ENCODE assay signal across 8 mouse cellular contexts in genomic region chr12:33314924-33315643, GRCm38 (mm10).
DNase-seq lines count a peak whose midpoint lies in the region; TF ChIP-seq lines count a peak whose summit lies in the region.

No protein-coding gene starts in this region.

- H3K36me3 ChIP-seq in splenic B cell, adult 2 months (ENCODE audit: control insufficient read depth, insufficient read depth, low read length, poor library complexity, severe bottlenecking) = 0 out of 2 replicates have a peak, but pooled peaks cover 2% of the 10 kb centered on the region
- no peaks in the 10 kb centered on the region for H3K36me3 ChIP-seq in midbrain, embryonic 10.5 days

- H3K27me3 ChIP-seq in splenic B cell, adult 2 months (ENCODE audit: control insufficient read depth, insufficient read depth, low read length, poor library complexity, severe bottlenecking) = no peaks in the 10 kb centered on the region
- H3K27me3 ChIP-seq in midbrain, embryonic 10.5 days (ENCODE audit: low read depth, poor library complexity, severe bottlenecking) = no peaks in the 10 kb centered on the region

- H3K27ac ChIP-seq in left cerebral cortex, adult 2 months = peak overlapping the region; percentile 78
- no peak overlapping the region for H3K27ac ChIP-seq in midbrain, embryonic 10.5 days (replicated peaks)

- no peak for DNase-seq in left cerebral cortex, adult 2 months (ENCODE audit: extremely low spot score in 1 of 2, low spot score in 2 of 2)
- DNase-seq in left cerebral cortex, postnatal 14 days (ENCODE audit: low spot score in 2 of 2) = no peak
- peak; percentile 35 to 39 for DNase-seq in heart, postnatal 10 days
- DNase-seq in lung, adult 2 months = no peak
- DNase-seq in splenic B cell, adult 2 months (ENCODE audit: low read depth, low spot score) = peak; percentile 72
- no peak for DNase-seq in left cerebral cortex, postnatal 4 days
- no peak for DNase-seq in midbrain, embryonic 10.5 days (ENCODE audit: low spot score)
- DNase-seq in yolk sac, embryonic 10.5 days (ENCODE audit: low spot score) = no peak

- no peak for TF ChIP-seq POLR2A in lung, adult 2 months (IDR thresholded peaks at IDR 0.05; ENCODE audit: borderline replicate concordance, extremely low read depth, low read depth, low read length)

- H3K4me3 ChIP-seq in left cerebral cortex, adult 2 months = no peak overlapping the region
- H3K4me3 ChIP-seq in lung, adult 2 months (replicated peaks; ENCODE audit: extremely low read depth, low read depth, low read length) = peak overlapping the region; percentile 11
- H3K4me3 ChIP-seq in midbrain, embryonic 10.5 days = no peak overlapping the region

- no peak for TF ChIP-seq CTCF in left cerebral cortex, adult 2 months (IDR thresholded peaks at IDR 0.05)
- TF ChIP-seq CTCF in lung, adult 2 months (IDR thresholded peaks at IDR 0.05; ENCODE audit: insufficient read depth, low read length) = no peak

- H3K9me3 ChIP-seq in midbrain, embryonic 10.5 days (replicated peaks) = no peaks in the 10 kb centered on the region

- 50% methylated on average over 16 of the region's 16 CpGs for WGBS in lung, adult 2 months
- 88% methylated on average over 16 of the region's 16 CpGs for WGBS in midbrain, embryonic 10.5 days

- intact Hi-C loops in left cerebral cortex, adult 2 months (cut with DNase I) = no loop called here
- intact Hi-C loops in left cerebral cortex, postnatal 14 days (cut with DNase I) = no loop called here
- intact Hi-C loops in heart, postnatal 10 days (cut with DNase I) = no loop called here
- intact Hi-C loops in left cerebral cortex, postnatal 4 days (cut with DNase I) = no loop called here

- peaks cover 22% of the 10 kb centered on the region for H3K4me1 ChIP-seq in lung, adult 2 months (ENCODE audit: control insufficient read depth, insufficient read depth, low read length)
- peaks cover 9% of the 10 kb centered on the region for H3K4me1 ChIP-seq in midbrain, embryonic 10.5 days

Comparison
In these comparisons a context has a peak if more than half of its experiments do, and no peak if none do; other contexts are left out.
1. DNase-seq: peak in heart, postnatal 10 days (2 of 2) and splenic B cell, adult 2 months (single experiment); none in left cerebral cortex, adult 2 months (0 of 2), left cerebral cortex, postnatal 14 days (0 of 2), lung, adult 2 months (single experiment), left cerebral cortex, postnatal 4 days (single experiment), midbrain, embryonic 10.5 days (single experiment) and yolk sac, embryonic 10.5 days (single experiment).